Mouse (Mus musculus) CD8-positive naive resting alpha-beta T cell, adult 57 days (primary cell): ENCODE results near the gene Ctc1. TPM values are rescaled to one million over a fixed set of nuclear protein-coding genes. Genes with fewer than 3 reads are reported as not detected.

Experiments
- total RNA-seq: library from RNA; stranded (reverse); gene quantifications from one replicate; pipeline ENCODE4 v1.2.4, GENCODE M21; 2023

Gene Ctc1
- 22.0 TPM for total RNA-seq

DNA sequence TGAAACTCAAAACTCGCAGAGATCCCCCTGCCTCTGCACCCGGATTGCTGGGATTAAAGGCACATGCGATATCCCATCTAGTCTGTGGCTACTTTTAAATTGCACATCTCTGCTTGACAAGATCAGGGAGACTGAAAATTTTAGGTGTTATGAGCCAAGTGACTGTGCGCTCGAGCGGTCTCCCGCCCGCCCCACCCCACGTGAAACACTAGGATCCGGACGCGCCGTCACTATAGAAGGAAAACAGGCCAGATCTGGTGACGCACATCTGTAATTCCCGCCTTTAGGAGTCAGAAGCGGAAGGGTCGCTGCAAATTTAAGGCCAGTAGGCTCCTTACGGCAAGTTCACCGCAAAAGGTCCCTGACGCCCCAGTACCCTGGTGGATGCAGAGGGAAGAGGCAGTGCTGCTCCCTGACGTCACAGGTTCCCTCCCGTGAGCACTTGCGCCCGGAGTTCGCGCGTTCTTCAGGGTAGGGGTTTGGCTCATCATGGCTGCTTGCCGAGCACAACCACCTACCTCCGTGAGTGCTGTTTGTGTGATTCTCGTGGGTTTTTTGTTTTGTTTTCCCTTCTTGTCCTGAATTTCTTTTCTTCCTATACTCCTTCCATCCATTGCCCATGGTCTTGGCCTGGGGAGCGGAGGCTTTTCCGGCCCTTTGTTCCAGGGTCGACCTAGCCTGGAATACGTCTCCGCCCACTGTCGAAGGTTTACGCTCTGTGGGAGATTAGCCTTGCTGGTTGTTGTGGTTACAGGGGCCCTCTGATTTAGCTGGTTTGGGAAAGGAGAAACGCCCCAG lies at the start of gene Ctc1:
Gene Ctc1 (plus strand): TSS at position 268 of the 798 bp plus-strand sequence.

DNA sequence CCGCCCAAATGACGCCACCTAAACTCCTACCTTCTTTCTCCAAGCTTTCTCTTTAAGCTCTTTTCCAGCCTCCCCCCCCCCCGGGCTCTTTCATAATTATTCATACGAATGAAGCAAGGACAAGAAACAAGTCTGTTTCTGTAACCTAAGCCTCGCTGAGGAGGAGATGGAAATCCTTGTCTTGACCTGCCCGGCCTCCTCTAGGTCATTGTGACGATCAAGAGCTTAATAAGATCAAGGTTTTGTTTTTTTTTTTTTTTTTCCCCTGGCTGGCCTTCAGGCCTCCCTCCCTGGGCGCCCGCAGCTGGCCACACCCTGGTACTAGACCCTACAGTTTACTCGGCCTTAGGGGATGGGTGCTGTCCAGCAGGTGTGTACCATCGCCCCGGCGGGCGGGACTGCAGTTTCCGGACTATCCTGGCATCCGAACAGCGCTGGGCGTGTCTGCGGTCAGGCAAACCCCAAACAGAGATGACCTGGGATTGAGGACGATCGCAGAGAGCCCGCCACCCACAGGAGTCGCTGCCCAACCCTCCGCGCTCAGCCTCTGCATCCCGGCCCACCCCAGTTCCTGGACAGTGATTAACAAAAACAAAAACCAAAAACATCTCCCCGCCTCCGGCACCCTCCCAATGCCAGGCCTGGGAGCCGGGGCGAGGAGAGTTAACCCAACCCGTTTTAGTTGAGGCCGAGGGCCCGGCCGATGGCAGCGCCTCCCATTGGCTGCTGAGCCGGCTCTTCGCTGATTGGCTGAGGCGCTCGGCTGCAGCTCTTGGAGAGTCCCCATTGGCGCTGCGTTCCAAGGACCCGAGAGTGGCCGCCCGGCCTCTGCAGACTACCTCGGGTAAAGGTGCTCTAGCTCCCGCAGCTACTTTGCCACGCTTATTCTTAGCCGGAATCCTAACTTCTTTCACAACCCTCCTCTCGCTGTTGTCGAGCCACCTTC lies 48.1 kb upstream of the Ctc1 start, which contains the start of gene Slc25a35:
Gene Slc25a35 (plus strand): TSS at position 795 of the 946 bp plus-strand sequence.

DNA sequence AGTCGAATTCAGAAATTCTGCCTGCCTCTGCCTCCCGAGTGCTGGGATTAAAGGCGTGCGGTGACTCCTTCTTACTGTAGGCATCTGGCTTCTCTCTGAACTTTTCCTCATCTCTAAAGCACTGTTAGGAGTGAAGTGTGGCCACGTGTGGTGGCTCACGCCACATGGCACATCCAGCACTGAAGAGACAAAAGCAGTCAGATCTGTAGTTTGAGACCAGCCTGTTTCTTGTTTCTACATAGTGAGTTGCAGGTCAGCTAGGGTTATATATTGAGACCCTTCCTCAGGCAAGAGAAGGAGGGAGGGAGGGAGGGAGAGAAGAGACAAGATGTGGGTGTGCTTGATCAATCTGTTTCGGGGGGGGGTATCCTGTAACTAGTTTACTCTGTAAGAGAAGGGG lies 40.6 kb upstream of the Ctc1 start, which contains the start of gene Rangrf:
Gene Rangrf (minus strand): TSS at position 101 of the 400 bp plus-strand sequence.

DNA sequence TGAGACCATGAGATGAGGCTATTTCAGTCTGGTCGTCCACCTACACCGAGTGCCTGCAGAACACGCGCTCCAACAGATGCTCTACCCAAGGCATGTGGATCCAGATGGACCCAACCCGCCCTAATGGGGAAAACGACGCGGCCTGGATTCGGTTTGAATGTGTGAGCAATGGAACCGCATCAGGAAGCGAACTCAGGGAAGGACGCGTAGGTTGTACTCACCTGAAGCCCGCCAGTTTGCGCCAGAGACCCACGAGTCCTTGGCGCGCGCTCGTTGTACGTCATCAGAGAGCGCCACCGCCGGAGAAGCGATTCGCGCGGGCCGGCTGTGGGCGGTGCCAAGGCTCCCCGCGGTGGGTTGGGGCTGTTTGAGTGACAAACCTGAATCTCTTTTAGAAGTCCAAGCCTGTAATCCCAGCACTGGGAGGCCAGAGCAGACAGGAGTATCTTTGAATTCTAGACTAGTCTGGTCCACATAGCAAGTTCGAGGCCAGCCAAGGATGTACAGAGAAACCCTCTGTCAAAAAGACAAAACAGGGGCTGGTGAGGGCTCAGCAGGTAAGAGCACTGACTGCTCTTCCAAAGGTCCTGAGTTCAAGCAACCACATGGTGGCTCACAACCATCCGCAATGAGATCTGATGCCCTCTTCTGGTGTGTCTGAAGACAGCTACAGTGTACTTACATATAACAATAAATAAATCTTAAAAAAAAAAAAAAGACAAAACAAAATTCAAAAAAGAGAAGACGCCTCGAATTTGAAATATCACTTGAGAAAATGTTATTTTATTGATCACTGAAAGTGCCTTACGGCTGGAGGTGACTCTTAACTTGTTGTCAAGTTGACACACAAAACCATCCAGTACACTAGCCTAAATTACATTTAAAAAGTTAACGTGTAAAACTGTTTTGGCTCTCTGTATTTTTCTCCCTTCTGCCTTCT lies 7.3 kb upstream of the Ctc1 start, which contains the start of gene Pfas:
Gene Pfas (minus strand): TSS at position 279 of the 940 bp plus-strand sequence.

DNA sequence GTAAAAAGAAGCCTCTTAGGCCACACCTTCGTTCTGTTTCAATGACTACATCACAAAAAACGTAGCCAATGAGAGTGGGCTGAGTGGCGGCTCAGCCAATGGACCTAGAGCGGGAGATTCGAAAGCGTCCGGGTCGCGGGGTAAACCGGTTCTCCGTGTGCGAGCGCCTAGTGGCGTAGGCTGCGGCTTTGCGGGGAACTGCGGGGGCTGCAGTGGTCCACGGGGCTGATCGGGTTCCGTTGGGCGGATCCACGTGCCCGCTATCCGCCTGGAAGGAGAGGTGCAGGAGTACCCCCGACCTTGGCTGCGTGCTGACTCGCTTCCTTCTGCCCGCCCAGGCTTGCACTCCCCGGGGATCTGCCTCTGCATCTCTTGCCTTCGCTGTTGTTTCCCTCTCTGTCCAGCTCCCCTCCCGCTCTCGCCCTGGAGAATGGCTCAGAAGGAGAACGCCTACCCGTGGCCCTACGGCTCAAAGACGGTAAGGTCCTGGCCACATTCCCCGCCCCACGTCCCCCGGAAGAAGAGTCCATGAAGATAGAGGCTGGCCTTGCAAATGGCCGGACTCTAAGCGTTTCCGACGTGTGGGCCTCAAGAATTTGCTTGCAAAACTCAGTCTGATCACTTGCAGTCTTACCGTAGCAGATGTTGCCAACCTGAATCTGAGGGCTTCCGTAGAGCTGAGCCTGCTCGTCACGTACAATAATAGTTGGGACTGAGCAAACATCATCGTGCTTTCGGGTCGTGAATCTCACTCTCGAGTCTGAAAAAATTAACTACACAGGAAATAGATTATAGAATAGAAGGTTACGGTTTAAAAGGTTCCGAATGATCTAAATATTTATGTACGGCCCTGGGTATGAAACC lies 30.1 kb downstream of the Ctc1 start, which contains the start of gene Aurkb:
Gene Aurkb (plus strand): TSS at position 117 of the 864 bp plus-strand sequence.

DNA sequence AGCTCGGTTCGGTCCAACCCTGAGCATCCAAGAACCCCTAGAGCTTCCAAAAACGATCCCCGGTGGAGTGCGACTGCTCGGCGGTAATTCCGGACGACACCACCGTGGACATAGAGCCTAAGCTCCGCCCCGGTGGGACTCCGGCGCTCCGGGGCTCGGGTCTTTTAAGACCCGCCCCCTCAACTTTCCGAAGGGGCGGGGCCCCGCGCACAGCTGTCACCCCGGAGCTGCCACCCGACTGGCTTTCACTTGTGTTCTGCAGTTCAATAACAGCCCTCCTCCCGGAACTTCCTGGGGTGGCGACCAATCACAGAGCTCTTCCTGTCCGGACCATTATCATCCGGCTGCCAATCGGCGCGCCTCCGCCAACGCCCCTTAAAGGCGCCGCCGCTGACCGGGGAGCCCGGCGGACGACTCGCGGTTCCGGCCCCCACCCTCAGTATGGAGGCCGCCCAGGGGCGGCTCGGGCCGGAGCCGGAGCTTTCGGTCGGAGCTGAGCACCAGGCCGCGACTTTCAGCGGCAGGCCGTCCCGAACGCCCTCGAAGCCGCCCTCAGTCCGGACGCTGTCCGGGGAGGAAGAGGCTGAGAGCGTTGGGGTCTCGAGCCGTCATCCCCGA lies 43.8 kb downstream of the Ctc1 start, which contains the start of gene Borcs6:
Gene Borcs6 (plus strand): TSS at position 361 of the 618 bp plus-strand sequence.

GRCm38 (mm10) chr11:69070590-69071222 lies 55.0 kb downstream of the Ctc1 start, which contains the start of gene Tmem107:
Tmem107 (plus strand) TSS chr11:69070806.

Other genes with a start within 250 kb of the Ctc1 start
- 74.7 TPM for gene Ndel1, start 144.1 kb upstream of the Ctc1 start, total RNA-seq
- not detected for gene Rnf222, start 127.4 kb upstream of the Ctc1 start, total RNA-seq
- 3,156 TPM for gene Rpl26, start 114.3 kb upstream of the Ctc1 start, total RNA-seq
- not detected for gene Odf4, start 88.8 kb upstream of the Ctc1 start, total RNA-seq
- not detected for gene Arhgef15, start 58.4 kb upstream of the Ctc1 start, total RNA-seq
- gene Slc25a35, start 47.8 kb upstream of the Ctc1 start, total RNA-seq = 1.9 TPM
- 10.7 TPM for gene Rangrf, start 40.7 kb upstream of the Ctc1 start, total RNA-seq
- 28.8 TPM for gene Pfas, start 7.5 kb upstream of the Ctc1 start, total RNA-seq
- gene Aurkb, start 29.7 kb downstream of the Ctc1 start, total RNA-seq = 1.1 TPM
- gene Borcs6, start 43.8 kb downstream of the Ctc1 start, total RNA-seq = 10.6 TPM
- 3.6 TPM for gene Tmem107, start 54.9 kb downstream of the Ctc1 start, total RNA-seq
- gene Vamp2, start 72.6 kb downstream of the Ctc1 start, total RNA-seq = 328 TPM
- 415 TPM for gene Per1, start 79.3 kb downstream of the Ctc1 start, total RNA-seq
- not detected for gene Hes7, start 104.5 kb downstream of the Ctc1 start, total RNA-seq
- gene 9130213A22Rik, start 106.7 kb downstream of the Ctc1 start, total RNA-seq = not detected
- 0.40 TPM for gene Aloxe3, start 110.0 kb downstream of the Ctc1 start, total RNA-seq
- not detected for gene Alox12b, start 141.1 kb downstream of the Ctc1 start, total RNA-seq
- not detected for gene Alox8, start 181.9 kb downstream of the Ctc1 start, total RNA-seq
- not detected for gene Gucy2e, start 221.1 kb downstream of the Ctc1 start, total RNA-seq